Mouse (Mus musculus) macrophage (primary cell): Measurements from ENCODE around the gene Ypel1. TPM values are rescaled to one million over a fixed set of nuclear protein-coding genes. Genes with fewer than 3 reads are reported as not detected.

Experiments used
- H3K27ac ChIP-seq: fragments of 350-480 bp; formaldehyde crosslinking; 2 replicates; pipeline ENCODE4 v1.9.0; 2021
- H3K36me3 ChIP-seq: fragments of 350-480 bp; formaldehyde crosslinking; 2 replicates; pipeline ENCODE4 v1.9.0; 2021; ENCODE audit errors: inconsistent target
- H3K4me3 ChIP-seq: fragments of 350-480 bp; formaldehyde crosslinking; 2 replicates; pipeline ENCODE4 v1.9.0; 2021; ENCODE audit errors: inconsistent target
- H3K79me2 ChIP-seq: fragments of 350-480 bp; formaldehyde crosslinking; 2 replicates; pipeline ENCODE4 v1.9.0; 2021; ENCODE audit errors: inconsistent target
- WGBS: methylation state at CpG from one replicate; pipeline ENCODE4 v1.1.7; 2026; ENCODE audit warnings: inconsistent platforms; ENCODE audit not compliant: missing documents; 5-methylcytosine and 5-hydroxymethylcytosine counted together
- polyA plus RNA-seq: library from polyadenylated mRNA; stranded (reverse); fragments of 250-400 nt; gene quantifications from 3 replicates; pipeline ENCODE4 v1.2.4, GENCODE M21; 2018; ENCODE audit warnings: inconsistent platforms

Ypel1 gene
- polyA plus RNA-seq, 1 experiment from 2014 or later: 0.14 TPM

DNA sequence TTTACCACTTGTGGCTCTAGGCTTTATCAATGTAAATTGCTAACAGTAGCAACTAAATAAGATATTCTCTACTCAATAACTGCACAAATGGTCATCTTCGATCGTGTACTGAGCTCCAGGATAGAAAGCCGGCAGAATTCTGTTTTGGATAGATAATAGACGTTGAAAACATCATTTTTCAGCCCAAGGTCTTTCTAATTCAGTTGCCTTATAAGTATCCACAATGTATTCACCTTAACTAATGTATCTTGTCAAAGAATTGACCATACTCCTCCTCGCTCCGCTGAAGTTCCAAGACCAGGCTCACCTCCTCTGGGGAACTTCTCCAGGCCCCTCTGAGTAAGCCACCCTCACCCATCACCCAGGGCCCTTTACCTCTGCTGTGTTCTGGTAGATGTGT lies 1.2 kb downstream of the Ypel1 start:
- H3K27ac ChIP-seq: no peak overlapping the region
- WGBS: 46% methylated on average over 6 of the region's 6 CpGs
- peak overlapping the region; percentile 24; the same call in 1 of the 2 replicates for H3K4me3 ChIP-seq
- no peaks in the 10 kb centered on the region for H3K36me3 ChIP-seq
- H3K79me2 ChIP-seq: no peaks in the 10 kb centered on the region

GRCm38 (mm10) chr16:17073000-17073399 lies 3.5 kb downstream of the Ypel1 start:
- no peak overlapping the region for H3K27ac ChIP-seq
- H3K79me2 ChIP-seq: no peaks in the 10 kb centered on the region
- H3K36me3 ChIP-seq: no peaks in the 10 kb centered on the region
- WGBS: 98% methylated on average over 7 of the region's 7 CpGs
- no peak overlapping the region for H3K4me3 ChIP-seq

GRCm38 (mm10) chr16:17076301-17076700 lies 6.8 kb downstream of the Ypel1 start:
- Histone ChIP-seq H3K79me2 (no peaks in the 10 kb centered on the region), H3K36me3 (peaks cover 2% of the 10 kb centered on the region; the same call in 1 of the 2 replicates), H3K27ac (no peak overlapping the region), H3K4me3 (no peak overlapping the region)
- 96% methylated on average over 2 of the region's 2 CpGs for WGBS

GRCm38 (mm10) chr16:17076869-17077268 lies 7.4 kb downstream of the Ypel1 start:
- no peak overlapping the region for H3K4me3 ChIP-seq
- H3K27ac ChIP-seq: no peak overlapping the region

GRCm38 (mm10) chr16:17078101-17078500 lies 8.6 kb downstream of the Ypel1 start:
- no peak overlapping the region for H3K4me3 ChIP-seq
- peaks cover 17% of the 10 kb centered on the region; the same call in 1 of the 2 replicates for H3K36me3 ChIP-seq
- WGBS: 98% methylated on average over 7 of the region's 7 CpGs

More at GRCm38 (mm10) chr16:17076869-17077268, 7.4 kb downstream of the Ypel1 start:
- Histone ChIP-seq H3K36me3 (peaks cover 8% of the 10 kb centered on the region; the same call in 1 of the 2 replicates), H3K79me2 (no peaks in the 10 kb centered on the region)

GRCm38 (mm10) chr16:17082121-17082792 lies 12.8 kb downstream of the Ypel1 start:
- WGBS: 98% methylated on average over 6 of the region's 6 CpGs
- Histone ChIP-seq H3K79me2 (no peaks in the 10 kb centered on the region), H3K4me3 (no peak overlapping the region), H3K27ac (no peak overlapping the region), H3K36me3 (peaks cover 53% of the 10 kb centered on the region)

More at GRCm38 (mm10) chr16:17078101-17078500, 8.6 kb downstream of the Ypel1 start:
- no peak overlapping the region for H3K27ac ChIP-seq
- H3K79me2 ChIP-seq: no peaks in the 10 kb centered on the region

- no peak overlapping the region for H3K27ac ChIP-seq
- WGBS: 54% methylated on average over 4 of the region's 4 CpGs
- H3K79me2 ChIP-seq: no peaks in the 10 kb centered on the region
- H3K36me3 ChIP-seq: peaks cover 87% of the 10 kb centered on the region
- no peak overlapping the region for H3K4me3 ChIP-seq
Observed at GRCm38 (mm10) chr16:17085636-17086035, 16.1 kb downstream of the Ypel1 start.

DNA sequence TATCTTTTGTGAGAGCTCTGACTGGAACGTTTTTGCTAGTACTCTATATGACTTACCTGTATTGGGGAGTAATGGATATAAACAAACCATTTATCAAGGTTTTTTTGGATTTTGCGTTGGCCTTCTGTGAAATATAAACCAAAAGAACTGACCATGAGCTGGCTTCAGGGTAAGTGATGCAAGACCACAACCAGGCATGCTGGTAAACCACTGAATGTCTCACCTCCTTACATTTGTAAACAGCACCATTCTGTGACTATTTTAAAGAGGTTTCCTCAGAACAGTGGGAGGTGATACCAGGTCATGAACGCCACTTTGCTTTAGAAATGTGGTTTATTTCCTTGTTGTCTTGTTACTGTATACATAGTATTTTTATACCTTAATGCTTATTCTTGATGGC lies 16.7 kb downstream of the Ypel1 start:
- H3K27ac ChIP-seq: no peak overlapping the region
- H3K4me3 ChIP-seq: no peak overlapping the region
- 73% methylated on average over 3 of the region's 3 CpGs for WGBS
- no peaks in the 10 kb centered on the region for H3K79me2 ChIP-seq
- peaks cover 89% of the 10 kb centered on the region for H3K36me3 ChIP-seq

- no peak overlapping the region for H3K27ac ChIP-seq
- H3K79me2 ChIP-seq: no peaks in the 10 kb centered on the region
- H3K4me3 ChIP-seq: no peak overlapping the region
- WGBS: 93% methylated on average over 13 of the region's 13 CpGs
- H3K36me3 ChIP-seq: peaks cover 89% of the 10 kb centered on the region
Observed at GRCm38 (mm10) chr16:17086669-17087193, 17.2 kb downstream of the Ypel1 start.

DNA sequence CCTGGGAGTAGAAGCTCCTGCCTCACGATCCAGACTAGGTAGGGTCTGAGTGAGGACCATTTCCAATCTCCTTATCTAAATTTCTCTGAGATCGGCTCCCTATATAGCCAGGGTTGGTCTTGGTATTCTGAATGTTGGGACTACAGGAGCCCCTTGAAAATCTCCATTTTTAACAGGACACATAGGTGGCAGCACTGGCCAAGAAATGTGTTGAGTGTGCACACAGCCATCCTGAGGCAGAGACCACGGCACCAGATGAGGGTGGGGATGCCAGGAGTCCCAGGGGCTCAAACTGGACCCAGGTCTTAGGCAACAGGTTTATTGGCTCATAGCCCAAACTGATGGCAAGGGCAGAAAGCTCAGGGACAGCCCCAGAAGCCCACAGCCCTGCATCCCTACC lies 18.9 kb downstream of the Ypel1 start:
- WGBS: 91% methylated on average over 3 of the region's 3 CpGs
- H3K27ac ChIP-seq: no peak overlapping the region
- H3K36me3 ChIP-seq: peaks cover 92% of the 10 kb centered on the region
- no peaks in the 10 kb centered on the region for H3K79me2 ChIP-seq
- no peak overlapping the region for H3K4me3 ChIP-seq

DNA sequence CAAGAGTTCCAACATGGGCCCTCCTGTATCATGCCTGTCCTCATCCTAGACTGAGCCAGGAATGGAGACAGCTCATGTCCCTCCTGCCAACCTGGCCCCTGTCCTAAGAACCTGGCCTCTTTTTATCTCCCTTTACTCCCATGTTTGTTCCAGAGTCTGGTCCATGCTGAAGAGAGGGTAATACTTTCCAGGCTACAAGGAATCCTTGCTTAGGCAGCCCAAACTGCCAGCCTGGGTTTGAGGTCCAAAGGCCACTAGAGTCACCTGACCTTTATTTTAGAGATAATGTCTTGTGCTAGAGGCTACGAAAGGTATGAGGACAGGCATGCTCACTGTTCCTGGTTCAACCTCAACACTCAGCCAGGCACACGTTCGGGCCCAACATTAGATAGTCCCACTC lies 27.4 kb downstream of the Ypel1 start:
- H3K27ac ChIP-seq: no peak overlapping the region
- H3K36me3 ChIP-seq: peaks cover 91% of the 10 kb centered on the region
- peaks cover 6% of the 10 kb centered on the region; the same call in 1 of the 2 replicates for H3K79me2 ChIP-seq
- H3K4me3 ChIP-seq: no peak overlapping the region
- 97% methylated on average over 3 of the region's 3 CpGs for WGBS

DNA sequence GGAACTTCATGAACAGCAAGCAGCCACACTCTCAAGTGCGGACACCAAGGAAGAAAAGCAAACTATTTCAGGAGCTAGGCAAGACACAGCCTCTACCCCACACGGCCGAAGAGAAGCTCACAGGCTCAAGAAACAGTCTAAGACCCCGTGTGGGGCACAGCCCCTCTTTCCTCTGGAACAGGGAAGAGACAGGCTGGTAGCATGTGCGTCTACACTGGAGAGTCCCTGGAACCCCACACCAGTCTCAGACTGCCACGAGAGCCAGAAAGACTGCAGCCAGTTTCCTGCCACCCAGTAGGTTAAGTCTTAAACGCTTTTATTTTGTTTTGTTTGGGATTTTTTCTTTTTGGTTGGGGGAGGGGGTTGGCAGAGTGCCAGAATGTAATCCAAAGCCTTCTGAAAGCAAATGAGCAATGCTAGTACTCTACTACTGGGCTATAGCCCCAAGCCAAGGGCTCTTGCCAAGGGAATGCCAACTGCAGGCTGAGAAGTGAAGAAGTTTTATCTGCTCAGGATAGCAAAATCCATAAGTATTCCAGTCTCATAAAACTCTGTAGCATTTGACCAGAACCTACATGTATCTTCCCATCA lies 33.2 kb downstream of the Ypel1 start:
- H3K4me3 ChIP-seq: no peak overlapping the region
- H3K79me2 ChIP-seq: peaks cover 55% of the 10 kb centered on the region; the same call in 1 of the 2 replicates
- 88% methylated on average over 7 of the region's 7 CpGs for WGBS
- H3K36me3 ChIP-seq: peaks cover 88% of the 10 kb centered on the region
- H3K27ac ChIP-seq: no peak overlapping the region

- peaks cover 82% of the 10 kb centered on the region for H3K36me3 ChIP-seq
Observed at GRCm38 (mm10) chr16:17104600-17104999, 35.1 kb downstream of the Ypel1 start.

DNA sequence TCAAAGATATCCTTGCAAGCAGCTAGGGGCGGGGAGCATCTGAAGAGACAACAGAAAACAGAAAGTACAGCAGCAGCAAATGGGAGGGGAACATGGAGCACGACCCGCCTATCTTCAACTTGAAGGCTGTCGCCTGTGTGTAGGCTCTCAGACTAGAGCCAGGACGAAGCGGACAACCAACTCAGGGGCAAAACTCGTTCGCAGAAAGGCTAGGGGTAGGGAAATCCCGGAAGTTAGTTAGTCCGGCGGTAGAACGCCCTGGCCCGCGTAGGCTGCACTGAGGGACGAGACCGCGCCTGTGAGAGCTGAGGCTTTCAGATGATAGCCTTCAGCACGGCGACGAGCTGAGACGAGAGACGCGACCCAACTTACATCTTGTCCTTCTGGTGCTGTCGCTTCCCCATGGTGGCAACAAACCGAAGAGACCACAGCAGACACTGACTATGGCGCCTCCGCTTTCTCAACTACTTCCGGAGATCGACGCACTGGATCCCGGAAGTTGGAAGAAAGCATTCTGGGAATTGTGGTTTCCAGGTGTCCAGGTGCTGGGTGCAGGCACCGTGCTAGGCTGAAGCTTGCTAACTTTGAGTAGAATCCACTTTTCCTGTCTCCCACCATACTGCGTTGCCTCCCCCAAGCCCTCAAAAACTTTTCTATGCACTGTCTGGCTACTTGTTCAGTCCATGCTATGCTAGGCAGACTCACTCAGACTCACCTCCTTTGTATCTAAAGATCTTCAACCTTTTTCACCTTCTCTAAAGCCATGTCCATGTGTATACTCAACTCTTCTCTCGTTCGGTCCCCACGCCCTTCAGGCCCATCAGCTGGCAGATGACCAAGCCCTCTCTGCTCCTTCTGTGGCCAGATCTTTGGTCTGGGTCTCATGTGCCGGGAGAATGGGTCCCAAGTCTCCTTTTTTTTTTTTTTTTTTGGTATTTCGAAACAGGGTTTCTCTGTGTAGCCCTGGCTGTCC lies 41.6 kb downstream of the Ypel1 start, which contains the start of gene Ppil2:
Gene Ppil2 (minus strand): TSS at position 487 of the 973 bp plus-strand sequence.
- Histone ChIP-seq H3K27ac (peak within 1 kb of the TSS; percentile 79), H3K79me2 (peaks cover 48% of the 10 kb centered on the region), H3K36me3 (peaks cover 22% of the 10 kb centered on the region; the same call in 1 of the 2 replicates), H3K4me3 (peak within 1 kb of the TSS; percentile 99)
- 2% methylated on average over 36 of the region's 38 CpGs for WGBS

More at GRCm38 (mm10) chr16:17104600-17104999, 35.1 kb downstream of the Ypel1 start:
- Histone ChIP-seq H3K4me3 (no peak overlapping the region), H3K79me2 (peaks cover 74% of the 10 kb centered on the region), H3K27ac (no peak overlapping the region)
- WGBS: 85% methylated on average over 4 of the region's 4 CpGs
